Mouse (Mus musculus) E14TG2a.4 (cell line): ENCODE measurements around the gene Tmem213.

Source experiments
- H3K27me3 ChIP-seq: 2 replicates; pipeline ENCODE4 v1.6.1; 2014; ENCODE audit warnings: low read length, control low read depth; ENCODE audit not compliant: insufficient read depth
- H3K36me3 ChIP-seq: 2 replicates; pipeline ENCODE4 v1.6.1; 2014; ENCODE audit warnings: low read length, control low read depth; ENCODE audit not compliant: insufficient read depth
- H3K4me1 ChIP-seq: replicated peaks from 2 replicates; pipeline ENCODE4 v1.6.1; 2014; ENCODE audit warnings: low read depth, low read length, control low read depth
- H3K4me3 ChIP-seq: replicated peaks from 2 replicates; pipeline ENCODE4 v1.5.1; 2014; ENCODE audit warnings: mild to moderate bottlenecking, low read length
- H3K9me3 ChIP-seq: 2 replicates; pipeline ENCODE4 v1.6.1; 2014; ENCODE audit warnings: low read length, control low read depth
- CTCF ChIP-seq: conservative IDR thresholded peaks from 2 replicates; pipeline ENCODE4 v1.5.1; 2014; ENCODE audit warnings: low read length
- NANOG ChIP-seq: IDR thresholded peaks from 2 replicates; pipeline ENCODE4 v1.6.1; 2014; ENCODE audit warnings: borderline replicate concordance, low read length, mixed read lengths
- POU5F1 ChIP-seq: IDR thresholded peaks from 2 replicates; pipeline ENCODE4 v1.6.1; 2014; ENCODE audit warnings: low read length, borderline replicate concordance

Gene Tmem213

GRCm38 (mm10) chr6:38103775-38104174 lies 5.3 kb upstream of the Tmem213 start:
- Histone ChIP-seq H3K36me3 (no peaks in the 10 kb centered on the region), H3K4me3 (no peak overlapping the region), H3K9me3 (no peaks in the 10 kb centered on the region), H3K27me3 (no peaks in the 10 kb centered on the region), H3K4me1 (peaks cover 34% of the 10 kb centered on the region)
- no peak for TF ChIP-seq POU5F1
- TF ChIP-seq CTCF = no peak
- no peak for TF ChIP-seq NANOG

- H3K4me1 ChIP-seq = peaks cover 54% of the 10 kb centered on the region
- no peak for TF ChIP-seq CTCF
- TF ChIP-seq NANOG = no peak
- no peak for TF ChIP-seq POU5F1
- no peaks in the 10 kb centered on the region for H3K9me3 ChIP-seq
- H3K27me3 ChIP-seq = peaks cover 3% of the 10 kb centered on the region; the same call in 1 of the 2 replicates
- no peaks in the 10 kb centered on the region for H3K36me3 ChIP-seq
- H3K4me3 ChIP-seq = no peak overlapping the region
These were observed 3.1 kb upstream of the Tmem213 start for GRCm38 (mm10) chr6:38105924-38106323.

DNA sequence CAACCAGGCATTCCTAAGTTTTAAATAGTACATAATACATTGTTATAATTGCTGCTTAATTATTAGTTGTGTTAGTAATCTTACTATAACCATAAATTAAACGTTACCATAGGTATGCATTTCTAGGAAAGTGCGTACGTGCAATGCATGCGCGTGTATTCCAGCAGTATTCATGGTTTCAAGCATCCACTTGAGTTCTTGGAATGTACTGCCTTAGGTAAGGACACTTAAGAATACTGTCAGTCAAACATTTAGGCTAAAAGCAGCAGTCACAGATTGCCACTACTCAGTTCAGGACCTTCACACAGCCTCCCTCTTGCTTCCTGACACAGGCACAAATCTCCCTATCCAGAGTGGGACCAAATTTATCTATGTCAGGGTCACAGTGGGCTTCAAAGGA lies 606 bp upstream of the Tmem213 start:
- H3K9me3 ChIP-seq = no peaks in the 10 kb centered on the region
- H3K27me3 ChIP-seq = peaks cover 3% of the 10 kb centered on the region; the same call in 1 of the 2 replicates
- TF ChIP-seq POU5F1 (no peak), NANOG (no peak), CTCF (no peak)
- H3K4me1 ChIP-seq = peaks cover 49% of the 10 kb centered on the region
- no peak overlapping the region for H3K4me3 ChIP-seq
- H3K36me3 ChIP-seq = no peaks in the 10 kb centered on the region

GRCm38 (mm10) chr6:38109871-38110270 lies 816 bp downstream of the Tmem213 start:
- Histone ChIP-seq H3K9me3 (no peaks in the 10 kb centered on the region), H3K36me3 (no peaks in the 10 kb centered on the region), H3K4me3 (peak overlapping the region; percentile 63), H3K4me1 (peaks cover 43% of the 10 kb centered on the region), H3K27me3 (peaks cover 3% of the 10 kb centered on the region; the same call in 1 of the 2 replicates)
- TF ChIP-seq POU5F1 (no peak), NANOG (no peak), CTCF (no peak)

GRCm38 (mm10) chr6:38110859-38111258 lies 1.8 kb downstream of the Tmem213 start:
- peaks cover 43% of the 10 kb centered on the region for H3K4me1 ChIP-seq
- peaks cover 3% of the 10 kb centered on the region for H3K27me3 ChIP-seq
- no peaks in the 10 kb centered on the region for H3K9me3 ChIP-seq
- no peak overlapping the region for H3K4me3 ChIP-seq
- no peaks in the 10 kb centered on the region for H3K36me3 ChIP-seq
- TF ChIP-seq POU5F1 (no peak), CTCF (no peak), NANOG (no peak)

GRCm38 (mm10) chr6:38116107-38116770 lies 7.2 kb downstream of the Tmem213 start:
- Histone ChIP-seq H3K27me3 (no peaks in the 10 kb centered on the region; the same call in 1 of the 2 replicates), H3K36me3 (no peaks in the 10 kb centered on the region), H3K4me1 (peaks cover 3% of the 10 kb centered on the region; the same call in 1 of the 2 replicates), H3K4me3 (no peak overlapping the region), H3K9me3 (peaks cover 22% of the 10 kb centered on the region)
- no peak for TF ChIP-seq CTCF
- no peak for TF ChIP-seq NANOG
- TF ChIP-seq POU5F1 = no peak

- Histone ChIP-seq H3K9me3 (peaks cover 22% of the 10 kb centered on the region), H3K4me1 (peaks cover 3% of the 10 kb centered on the region; the same call in 1 of the 2 replicates), H3K36me3 (no peaks in the 10 kb centered on the region), H3K27me3 (no peaks in the 10 kb centered on the region; the same call in 1 of the 2 replicates), H3K4me3 (no peak overlapping the region)
- no peak for TF ChIP-seq NANOG
- TF ChIP-seq CTCF = no peak
- no peak for TF ChIP-seq POU5F1
These were observed 9.3 kb downstream of the Tmem213 start for GRCm38 (mm10) chr6:38118341-38118740.

GRCm38 (mm10) chr6:38120681-38121371 lies 11.8 kb downstream of the Tmem213 start:
- no peak for TF ChIP-seq CTCF
- no peak for TF ChIP-seq POU5F1
- H3K36me3 ChIP-seq = no peaks in the 10 kb centered on the region
- no peaks in the 10 kb centered on the region for H3K27me3 ChIP-seq
- peaks cover 22% of the 10 kb centered on the region for H3K9me3 ChIP-seq
- no peak overlapping the region for H3K4me3 ChIP-seq
- H3K4me1 ChIP-seq = peaks cover 3% of the 10 kb centered on the region; the same call in 1 of the 2 replicates
